Mouse (Mus musculus): Measurements from ENCODE around the gene Bcr.

DNA sequence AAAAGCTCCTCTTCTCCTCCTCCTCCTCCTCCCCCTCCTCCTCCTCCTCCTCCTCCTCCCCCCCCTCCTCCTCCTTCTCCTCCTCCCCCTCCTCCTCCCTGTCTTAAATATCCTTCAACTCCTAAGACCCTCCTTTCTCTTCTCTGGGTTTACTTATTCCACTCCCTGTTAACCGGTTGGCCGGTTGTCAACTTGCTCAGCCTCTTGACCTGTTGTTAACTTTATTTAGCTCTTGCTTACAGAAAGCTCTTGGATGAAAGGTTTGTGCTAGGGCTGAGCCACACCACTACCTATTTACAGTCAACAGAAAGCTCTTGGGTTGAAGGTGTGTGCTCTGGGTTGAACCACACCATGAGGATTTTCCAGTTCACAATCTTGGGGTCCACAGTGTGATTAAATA, 40.1 kb upstream of the Bcr start:
- TF ChIP-seq CTCF (IDR thresholded peaks at IDR 0.05; ENCODE audit: borderline replicate concordance, insufficient read depth, low read length) (no peak), POLR2A (IDR thresholded peaks at IDR 0.05; ENCODE audit: low read depth, low read length) (no peak)
